Mouse (Mus musculus): ENCODE data around the gene Larp6. TPM values are rescaled to one million over a fixed set of nuclear protein-coding genes. Genes with fewer than 3 reads are reported as not detected.

The Larp6 gene
- total and polyA plus RNA-seq, 2 experiments from 2014 or later: 23.8 to 34.4 TPM

DNA sequence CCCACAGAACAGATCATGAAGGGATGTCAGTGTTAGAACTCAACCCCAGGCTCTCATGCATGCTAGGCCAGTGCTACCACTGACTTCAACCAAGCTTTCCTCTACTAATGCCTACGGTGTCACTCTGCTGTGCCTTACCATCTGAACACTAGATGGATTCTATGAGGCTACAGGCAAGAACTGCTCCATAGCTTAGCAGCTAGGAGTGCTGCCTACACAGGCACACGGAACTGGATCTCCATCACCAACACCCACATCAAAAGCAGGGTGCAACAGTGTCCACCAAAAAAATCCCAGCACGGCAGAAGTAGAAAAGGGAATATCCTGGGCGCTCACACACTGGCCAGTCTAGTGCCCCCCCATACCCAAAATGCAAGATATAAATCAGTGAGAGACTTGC lies 36.4 kb upstream of the Larp6 start:
- Histone ChIP-seq H3K4me2 (ENCODE audit: low read depth) (no peak overlapping the region), H3K4me3 (ENCODE audit: low read depth, low read length) (no peak overlapping the region), H3K9ac (no peak overlapping the region), H3K27ac (ENCODE audit: low read depth, low read length) (no peak overlapping the region), H3K9me3 (ENCODE audit: low read length) (no peaks in the 10 kb centered on the region), H3K36me3 (ENCODE audit: insufficient read depth) (peaks cover 73% of the 10 kb centered on the region), H3K4me1 (ENCODE audit: insufficient read depth) (no peaks in the 10 kb centered on the region), H3K27me3 (ENCODE audit: insufficient read depth, low read length) (no peaks in the 10 kb centered on the region)
- no peak for DNase-seq
- TF ChIP-seq CTCF (IDR thresholded peaks at IDR 0.05; ENCODE audit: low read depth): no peak
- ATAC-seq: no peak
- WGBS: 94% methylated on average over 4 of the region's 4 CpGs

DNA sequence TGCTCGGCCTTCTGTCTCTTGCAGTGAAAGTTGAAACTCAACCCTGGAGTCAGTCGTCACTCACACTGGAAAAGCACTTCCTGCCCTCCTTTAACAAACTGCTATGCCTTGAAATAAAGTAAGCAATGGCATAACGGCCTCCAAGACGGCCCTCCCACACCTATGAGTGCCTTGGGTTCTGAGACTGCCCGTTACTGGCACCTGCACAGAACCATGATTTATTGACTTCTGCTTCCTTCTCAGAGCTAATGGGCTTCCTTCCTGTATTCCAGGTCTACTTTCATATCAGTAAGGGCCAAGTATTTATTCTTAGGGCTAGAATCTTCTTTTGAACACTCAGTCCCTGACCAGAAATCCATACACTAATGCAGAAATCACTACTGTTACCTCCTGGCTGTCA lies 33.9 kb upstream of the Larp6 start:
- Histone ChIP-seq H3K4me2 (ENCODE audit: low read depth) (no peak overlapping the region), H3K27me3 (ENCODE audit: insufficient read depth, low read length) (no peaks in the 10 kb centered on the region), H3K9me3 (ENCODE audit: low read length) (no peaks in the 10 kb centered on the region), H3K4me3 (ENCODE audit: low read depth, low read length) (no peak overlapping the region), H3K27ac (ENCODE audit: low read depth, low read length) (no peak overlapping the region), H3K9ac (no peak overlapping the region), H3K36me3 (ENCODE audit: insufficient read depth) (peaks cover 72% of the 10 kb centered on the region), H3K4me1 (ENCODE audit: insufficient read depth) (no peaks in the 10 kb centered on the region)
- no peak for TF ChIP-seq CTCF (IDR thresholded peaks at IDR 0.05; ENCODE audit: low read depth)
- 87% methylated on average over 5 of the region's 5 CpGs for WGBS
- ATAC-seq (no peak), DNase-seq (no peak)

DNA sequence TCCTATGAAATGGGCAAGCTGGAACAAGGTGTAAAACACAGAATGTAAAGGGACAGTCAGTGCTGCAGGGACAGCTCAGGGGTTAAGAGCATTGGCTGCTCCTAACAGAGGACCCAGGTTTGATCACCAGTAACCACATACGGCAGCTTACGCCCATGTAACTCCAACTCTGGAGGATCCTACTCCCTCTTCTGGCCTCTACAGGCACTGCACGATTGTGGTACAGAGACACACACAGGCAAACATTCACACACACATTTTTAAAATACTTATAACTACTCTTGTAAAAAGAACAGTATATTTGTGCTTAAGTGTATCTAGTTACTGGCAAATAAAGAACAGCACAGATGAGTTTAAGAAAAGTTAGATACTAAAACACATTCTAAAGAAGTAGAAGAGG lies 31.8 kb upstream of the Larp6 start:
- H3K4me2 ChIP-seq (ENCODE audit: low read depth): no peak overlapping the region
- no peaks in the 10 kb centered on the region for H3K9me3 ChIP-seq (ENCODE audit: low read length)
- no peak overlapping the region for H3K4me3 ChIP-seq (ENCODE audit: low read depth, low read length)
- H3K9ac ChIP-seq: no peak overlapping the region
- TF ChIP-seq CTCF (IDR thresholded peaks at IDR 0.05; ENCODE audit: low read depth): peak; percentile 34; the same call in 1 of the 2 replicates
- H3K27me3 ChIP-seq (ENCODE audit: insufficient read depth, low read length): no peaks in the 10 kb centered on the region
- DNase-seq (no peak), ATAC-seq (no peak)
- H3K4me1 ChIP-seq (ENCODE audit: insufficient read depth): peaks cover 5% of the 10 kb centered on the region
- peaks cover 69% of the 10 kb centered on the region for H3K36me3 ChIP-seq (ENCODE audit: insufficient read depth)
- WGBS: 95% methylated on average over 3 of the region's 3 CpGs
- no peak overlapping the region for H3K27ac ChIP-seq (ENCODE audit: low read depth, low read length)

DNA sequence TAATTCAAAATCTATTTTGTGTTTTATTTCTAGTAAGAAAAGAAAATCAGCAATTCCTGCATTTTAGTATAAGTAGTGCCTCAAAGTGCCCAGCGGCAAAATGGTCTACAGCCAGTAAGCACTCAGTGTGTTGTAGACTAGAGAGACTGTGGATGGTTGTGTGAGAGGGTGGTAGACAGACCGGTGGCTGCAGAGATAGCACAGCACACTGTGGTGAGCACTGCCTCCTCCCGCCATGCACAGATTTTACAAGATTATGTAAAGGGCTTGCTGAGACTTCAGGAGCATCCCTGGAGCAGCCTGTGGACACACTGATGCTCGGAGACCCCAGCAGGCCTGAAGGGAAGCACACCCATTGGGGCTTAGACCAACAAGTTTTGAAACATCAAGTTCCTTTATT lies 30.0 kb upstream of the Larp6 start:
- 98% methylated on average over 4 of the region's 4 CpGs for WGBS
- H3K27ac ChIP-seq (ENCODE audit: low read depth, low read length): no peak overlapping the region
- no peak overlapping the region for H3K4me2 ChIP-seq (ENCODE audit: low read depth)
- ATAC-seq (no peak), DNase-seq (no peak)
- no peak for TF ChIP-seq CTCF (IDR thresholded peaks at IDR 0.05; ENCODE audit: low read depth)
- H3K4me1 ChIP-seq (ENCODE audit: insufficient read depth): peaks cover 11% of the 10 kb centered on the region
- H3K27me3 ChIP-seq (ENCODE audit: insufficient read depth, low read length): no peaks in the 10 kb centered on the region
- no peak overlapping the region for H3K9ac ChIP-seq
- peaks cover 51% of the 10 kb centered on the region for H3K36me3 ChIP-seq (ENCODE audit: insufficient read depth)
- no peak overlapping the region for H3K4me3 ChIP-seq (ENCODE audit: low read depth, low read length)
- H3K9me3 ChIP-seq (ENCODE audit: low read length): no peaks in the 10 kb centered on the region

DNA sequence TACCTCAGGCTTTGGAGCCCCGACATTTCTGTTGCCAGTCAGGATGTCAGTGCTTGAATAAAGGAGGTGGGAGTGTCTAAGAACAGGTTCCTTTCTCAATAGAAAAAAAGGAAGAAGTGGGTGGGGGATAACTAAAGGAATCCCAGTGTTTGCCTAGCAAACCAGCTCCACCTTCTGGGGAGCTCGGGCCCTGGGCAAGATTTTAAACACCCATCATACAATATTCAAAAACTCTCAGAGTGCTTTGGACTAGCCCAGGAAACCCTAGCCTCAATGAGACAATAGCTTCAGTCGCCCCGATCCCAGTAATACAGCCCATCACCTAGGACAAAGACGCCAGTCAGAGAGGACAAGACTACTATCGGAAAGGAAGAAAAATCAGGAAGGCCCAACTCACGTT lies 25.4 kb upstream of the Larp6 start:
- Histone ChIP-seq H3K9ac (peak overlapping the region; percentile 75), H3K4me3 (ENCODE audit: low read depth, low read length) (peak overlapping the region; percentile 68), H3K9me3 (ENCODE audit: low read length) (no peaks in the 10 kb centered on the region), H3K4me2 (ENCODE audit: low read depth) (peak overlapping the region; percentile 57), H3K36me3 (ENCODE audit: insufficient read depth) (peaks cover 14% of the 10 kb centered on the region), H3K4me1 (ENCODE audit: insufficient read depth) (peaks cover 11% of the 10 kb centered on the region), H3K27ac (ENCODE audit: low read depth, low read length) (peak overlapping the region; percentile 98), H3K27me3 (ENCODE audit: insufficient read depth, low read length) (no peaks in the 10 kb centered on the region; the same call in 1 of the 2 replicates)
- no peak for DNase-seq
- peak; percentile 58 for TF ChIP-seq CTCF (IDR thresholded peaks at IDR 0.05; ENCODE audit: low read depth)
- peak; percentile 77 for ATAC-seq
- WGBS: under 1% methylated on average over 7 of the region's 7 CpGs

DNA sequence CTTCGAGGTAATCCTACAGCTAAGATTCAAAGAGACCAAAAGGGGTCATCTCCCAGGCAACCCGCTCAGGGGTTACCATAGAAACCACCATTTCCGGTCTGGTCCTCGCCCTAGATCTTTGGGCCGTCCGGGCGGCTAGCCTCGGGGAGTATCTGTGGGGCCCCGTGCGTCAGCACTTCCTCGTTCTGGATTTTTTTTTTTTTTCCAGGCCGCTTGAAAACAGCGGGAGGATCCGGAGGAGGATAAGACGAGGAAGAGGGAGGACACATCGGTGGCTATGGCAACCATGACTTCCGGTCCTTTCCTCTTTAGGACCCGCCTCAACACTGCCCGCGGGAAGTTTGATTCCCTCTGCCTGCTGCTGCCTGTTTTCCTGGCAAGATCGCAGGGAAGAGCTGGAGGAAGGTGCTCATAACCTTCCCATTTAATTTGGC lies 24.9 kb upstream of the Larp6 start, which contains the start of gene Lrrc49:
Gene Lrrc49, minus strand, starts transcription at position 268 of the 434 bp plus-strand sequence.
- ATAC-seq: peak; percentile 97
- Histone ChIP-seq H3K27ac (ENCODE audit: low read depth, low read length) (peak within 1 kb of the TSS; percentile 98), H3K4me3 (ENCODE audit: low read depth, low read length) (peak within 1 kb of the TSS; percentile 68), H3K4me1 (ENCODE audit: insufficient read depth) (peaks cover 11% of the 10 kb centered on the region), H3K9me3 (ENCODE audit: low read length) (no peaks in the 10 kb centered on the region), H3K36me3 (ENCODE audit: insufficient read depth) (peaks cover 12% of the 10 kb centered on the region), H3K9ac (peak within 1 kb of the TSS; percentile 75), H3K4me2 (ENCODE audit: low read depth) (peak within 1 kb of the TSS; percentile 57), H3K27me3 (ENCODE audit: insufficient read depth, low read length) (no peaks in the 10 kb centered on the region; the same call in 1 of the 2 replicates)
- peak; percentile 95 for DNase-seq
- no peak for TF ChIP-seq CTCF (IDR thresholded peaks at IDR 0.05; ENCODE audit: low read depth)
- under 1% methylated on average over 21 of the region's 21 CpGs for WGBS

DNA sequence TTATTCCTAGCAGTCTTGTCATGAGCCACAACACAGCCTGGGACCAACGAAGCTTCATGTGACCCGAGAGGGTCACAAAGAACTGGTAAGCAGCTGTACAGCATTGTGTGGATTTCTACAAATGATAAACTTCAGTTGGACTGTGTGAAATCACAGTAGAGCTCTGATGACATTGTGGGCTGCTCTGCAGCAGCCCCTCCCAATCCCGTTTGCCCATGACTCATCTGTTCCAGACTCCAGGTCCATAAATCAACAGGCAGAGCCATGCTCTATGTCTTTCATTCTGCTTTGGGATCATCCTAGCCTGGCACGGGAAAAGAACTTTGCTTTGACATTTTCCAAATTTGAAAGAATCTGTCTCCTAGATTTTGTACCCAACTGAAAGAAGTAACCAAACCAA lies 20.2 kb upstream of the Larp6 start:
- WGBS: 73% methylated on average over 4 of the region's 4 CpGs
- no peak overlapping the region for H3K9ac ChIP-seq
- no peaks in the 10 kb centered on the region; the same call in 1 of the 2 replicates for H3K27me3 ChIP-seq (ENCODE audit: insufficient read depth, low read length)
- no peaks in the 10 kb centered on the region for H3K9me3 ChIP-seq (ENCODE audit: low read length)
- no peaks in the 10 kb centered on the region for H3K4me1 ChIP-seq (ENCODE audit: insufficient read depth)
- no peak overlapping the region for H3K4me2 ChIP-seq (ENCODE audit: low read depth)
- no peak for DNase-seq
- no peak overlapping the region for H3K4me3 ChIP-seq (ENCODE audit: low read depth, low read length)
- no peak for TF ChIP-seq CTCF (IDR thresholded peaks at IDR 0.05; ENCODE audit: low read depth)
- no peak for ATAC-seq
- no peaks in the 10 kb centered on the region for H3K36me3 ChIP-seq (ENCODE audit: insufficient read depth)
- H3K27ac ChIP-seq (ENCODE audit: low read depth, low read length): no peak overlapping the region

Measured in forebrain, postnatal 0 days (tissue).